Mouse (Mus musculus) 3134 (cell line): ENCODE data around the gene Ehhadh.
"Not testable (repeated sequence)": the region's sequence is repeated elsewhere in the genome, so short reads cannot be mapped to it uniquely, and the experiment has no call there.

Source experiments
- DNase-seq: peaks from one replicate; pipeline ENCODE4 v3.0.0-alpha.2; 2011; ENCODE audit warnings: low spot score; ENCODE audit not compliant: insufficient read length; ENCODE audit errors: extremely low read depth

Ehhadh gene

DNA sequence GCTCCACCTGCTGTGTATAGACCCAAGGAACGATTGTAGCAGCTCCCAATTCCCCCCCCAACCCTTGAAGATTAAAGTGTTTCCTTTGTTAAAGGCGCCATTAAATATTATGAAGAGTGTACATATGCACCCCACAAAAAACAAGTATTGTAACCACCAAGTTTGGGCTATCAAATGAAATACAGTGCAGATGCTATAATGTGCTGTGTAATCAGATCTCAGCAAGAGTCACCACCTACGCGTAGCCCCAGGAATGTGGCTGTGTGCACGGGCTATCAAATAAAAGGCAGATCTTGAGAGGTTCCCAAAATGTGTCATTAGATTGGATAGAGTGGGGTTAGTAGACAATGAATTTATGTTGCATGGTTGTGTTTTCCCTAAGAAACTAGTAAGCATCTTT lies 7.5 kb upstream of the Ehhadh start:
- no peak for DNase-seq

DNA sequence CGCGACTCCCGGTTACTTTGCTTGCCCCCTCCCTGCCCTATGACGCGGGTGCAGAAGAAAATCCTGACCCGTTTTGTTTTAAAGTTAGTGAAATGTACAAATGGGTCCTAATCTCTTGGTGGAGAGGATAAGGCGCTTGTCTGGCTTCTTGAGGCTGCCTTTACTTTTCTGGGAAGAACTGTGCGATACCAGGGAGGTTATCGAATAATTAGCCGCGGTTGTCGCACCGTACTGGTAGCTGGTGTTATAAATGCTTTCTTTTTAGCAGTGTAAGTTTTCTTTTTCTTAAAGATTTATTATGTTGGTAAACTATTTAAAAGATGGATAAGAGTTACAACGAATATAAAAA lies 7.1 kb upstream of the Ehhadh start:
- no peak for DNase-seq

- DNase-seq, result peak; percentile 93
These were observed 6.5 kb upstream of the Ehhadh start, which contains the start of gene Map3k13 for GRCm38 (mm10) chr16:21793875-21794696. Gene Map3k13, plus strand, starts transcription at chr16:21794346.

GRCm38 (mm10) chr16:21793080-21793810 lies 5.6 kb upstream of the Ehhadh start:
- DNase-seq, result not testable (repeated sequence)

DNA sequence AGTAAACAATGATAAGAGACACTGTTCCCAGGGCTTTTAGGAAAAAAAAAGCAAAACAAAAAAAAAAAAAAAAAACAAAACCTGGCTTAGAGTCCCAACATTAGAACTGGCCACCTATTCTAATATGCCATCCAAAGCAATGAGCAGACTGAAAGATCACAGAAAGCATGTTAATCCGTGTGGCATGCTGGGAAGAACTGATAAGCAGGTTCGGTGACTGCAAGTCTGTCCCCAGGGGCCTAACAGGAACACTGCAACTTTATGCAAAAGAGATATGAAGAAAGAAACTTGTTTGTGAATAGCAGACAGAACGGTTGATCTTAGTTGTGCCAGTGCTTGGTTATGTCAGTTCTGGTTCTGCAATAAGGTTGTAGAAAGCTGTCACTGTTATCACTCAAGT lies 4.2 kb upstream of the Ehhadh start:
- DNase-seq, result no peak

DNA sequence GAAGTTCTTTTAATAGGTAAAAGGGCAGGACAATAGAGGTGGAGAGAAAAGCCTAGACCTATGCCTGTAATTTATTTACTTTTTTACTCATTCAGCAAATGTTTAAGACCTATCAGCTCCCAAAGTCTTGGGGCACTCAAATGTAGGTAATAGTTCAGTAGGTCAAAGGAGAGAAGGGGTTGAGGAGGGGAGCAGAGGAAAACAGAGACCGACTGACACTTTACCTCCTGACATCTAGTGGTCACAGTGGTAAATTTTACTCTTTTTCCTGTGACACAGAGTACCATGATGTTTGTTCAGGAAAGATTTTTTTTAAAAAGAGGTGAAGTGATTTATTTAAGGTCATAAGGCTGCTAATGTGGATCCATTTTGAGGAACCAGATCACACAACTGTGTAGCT lies 2.9 kb upstream of the Ehhadh start:
- DNase-seq, result no peak

- DNase-seq, result no peak
These were observed 1.6 kb upstream of the Ehhadh start for GRCm38 (mm10) chr16:21789180-21789579.

DNA sequence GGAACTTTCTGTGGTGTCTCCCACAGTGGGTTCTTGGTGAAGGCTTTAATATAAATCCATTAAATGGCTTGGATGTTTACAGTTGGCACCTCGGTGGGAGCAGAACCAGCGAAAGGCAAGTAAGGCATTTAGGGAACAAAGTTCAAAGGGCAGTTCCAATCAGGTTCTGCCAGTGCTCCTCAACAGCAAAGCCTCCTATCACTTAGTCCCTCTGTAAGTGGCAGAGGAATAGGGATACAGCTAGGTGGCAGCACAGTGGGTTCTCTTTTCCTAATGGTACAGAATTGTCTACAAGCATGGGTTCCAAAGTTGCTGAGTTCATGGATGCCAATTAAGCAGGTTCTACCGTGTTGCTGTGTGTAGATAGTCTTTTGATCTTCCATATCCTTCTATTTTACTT lies 974 bp upstream of the Ehhadh start:
- no peak for DNase-seq

DNA sequence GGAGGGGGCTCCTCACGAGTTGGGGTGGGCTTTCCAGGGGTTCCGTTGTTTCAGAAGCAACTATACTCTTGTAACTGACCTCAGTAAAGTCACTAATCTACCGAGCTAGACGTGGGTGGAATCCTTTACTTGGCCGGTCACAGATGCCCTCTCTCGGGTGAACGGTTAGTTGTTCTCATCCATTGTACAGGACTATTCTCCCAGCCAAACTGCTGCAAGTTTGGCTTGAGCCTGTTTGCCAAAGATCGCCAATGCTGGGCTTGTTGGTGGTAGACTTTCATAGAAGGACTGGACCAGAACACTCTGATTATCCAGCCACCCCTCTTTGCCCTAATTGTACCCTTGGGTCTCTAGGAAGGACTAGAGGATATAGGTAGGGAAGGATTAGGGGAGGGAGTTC lies 1.3 kb downstream of the Ehhadh start:
- DNase-seq, result no peak

DNA sequence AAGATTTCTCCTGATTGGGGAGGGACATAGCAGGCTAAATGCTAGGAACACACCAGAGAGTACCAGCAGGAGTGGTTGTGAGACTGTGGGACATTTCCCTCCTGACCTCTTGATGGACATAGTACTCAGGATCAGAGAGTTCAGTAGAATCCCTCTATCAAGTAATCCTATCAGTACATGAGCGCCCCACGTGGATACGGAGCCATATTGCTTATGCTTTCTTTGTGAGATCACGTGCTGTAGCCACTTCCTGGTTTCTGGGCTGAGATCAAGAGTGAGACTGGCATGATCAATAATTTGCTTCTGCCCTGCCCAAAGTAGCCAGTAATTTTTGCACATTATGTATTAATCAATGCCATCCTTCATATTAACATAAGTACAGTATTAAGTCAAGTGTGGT lies 2.6 kb downstream of the Ehhadh start:
- no peak for DNase-seq

DNA sequence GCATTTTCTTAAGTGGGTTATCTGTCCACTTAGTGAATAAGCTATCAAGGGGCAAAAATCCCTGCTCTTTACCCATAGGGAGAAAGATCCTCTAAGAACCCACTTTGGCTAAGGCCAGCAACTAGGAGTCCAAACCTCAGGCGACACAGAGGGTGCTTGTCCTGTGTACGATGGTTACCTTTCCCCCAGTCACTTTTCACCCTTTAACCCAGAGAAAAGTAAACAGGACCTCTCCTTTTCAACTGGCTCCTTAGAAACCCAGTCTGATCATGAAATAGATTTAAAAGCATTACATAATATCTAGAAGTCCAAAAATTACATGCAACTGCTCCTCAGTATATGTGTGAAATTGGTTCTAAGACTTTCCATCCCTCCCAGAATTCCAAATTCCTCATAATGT lies 4.8 kb downstream of the Ehhadh start:
- DNase-seq, result no peak

DNA sequence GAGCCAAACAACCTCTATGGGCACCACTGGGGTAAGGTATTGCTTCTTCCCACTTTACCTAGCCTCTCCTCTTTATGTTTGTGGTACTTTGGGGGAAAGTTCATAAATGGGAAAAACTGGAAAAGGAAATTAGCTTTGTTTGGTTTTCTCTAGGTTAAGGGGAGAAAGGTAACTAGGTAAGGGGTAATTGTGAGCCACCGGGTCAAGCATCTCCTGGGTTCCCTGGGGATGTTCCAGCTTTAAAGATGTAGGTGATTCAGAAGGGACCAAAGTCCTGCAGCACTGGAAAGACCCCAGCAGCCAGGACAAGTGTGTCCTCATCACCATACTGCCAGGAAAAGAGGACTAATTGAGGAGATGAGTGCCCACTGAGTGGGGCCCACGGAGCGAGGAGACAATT lies 5.7 kb downstream of the Ehhadh start:
- no peak for DNase-seq

- no peak for DNase-seq
These were observed 6.3 kb downstream of the Ehhadh start for GRCm38 (mm10) chr16:21781277-21781676.

GRCm38 (mm10) chr16:21779149-21779548 lies 8.5 kb downstream of the Ehhadh start:
- DNase-seq, result no peak

DNA sequence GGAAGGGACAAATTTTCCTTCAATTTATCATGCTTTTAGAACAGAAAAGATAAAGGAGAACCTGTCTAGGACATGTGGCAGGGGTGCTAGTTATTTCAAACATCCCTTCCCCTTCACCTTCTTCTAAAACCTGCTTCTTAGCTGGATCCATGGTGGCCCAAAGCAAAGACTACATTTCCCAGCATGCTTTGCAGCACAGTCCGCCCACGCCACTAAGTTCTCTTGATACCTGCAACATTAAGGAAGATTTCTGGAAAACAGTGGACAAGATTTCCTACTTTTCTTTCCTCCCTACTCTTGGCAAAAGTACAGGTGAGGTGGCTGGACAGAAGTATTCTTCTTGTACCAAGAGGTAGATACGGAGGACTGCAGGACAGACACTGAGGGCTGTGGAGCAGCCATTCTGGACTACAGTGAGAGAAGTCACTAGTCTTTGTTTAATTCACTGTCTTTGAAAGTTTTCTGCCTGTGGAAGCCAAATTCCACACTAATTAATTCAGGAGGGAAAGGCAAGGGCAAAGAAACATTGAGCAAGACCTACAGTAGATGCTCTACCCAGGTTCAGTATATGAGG lies 9.2 kb downstream of the Ehhadh start:
- DNase-seq, result no peak

DNA sequence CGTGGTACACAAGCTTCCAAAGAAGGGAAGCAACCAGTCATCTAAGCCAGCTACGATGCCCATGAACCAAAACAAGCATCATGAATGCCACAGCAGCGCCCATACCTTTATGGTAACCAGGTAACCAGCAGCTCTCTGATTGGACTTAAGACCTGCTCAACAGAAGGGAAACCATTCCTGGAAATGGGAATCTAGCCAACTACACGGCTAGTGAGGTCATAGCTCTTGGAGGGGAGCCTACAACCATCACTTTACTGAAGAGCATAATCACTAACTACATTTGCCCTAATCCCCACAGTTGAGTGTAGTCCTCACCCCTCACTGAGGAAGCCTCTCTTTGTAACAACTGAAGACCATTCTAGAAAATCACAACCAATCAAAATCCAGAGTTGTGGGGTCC lies 12.9 kb downstream of the Ehhadh start:
- DNase-seq, result no peak

DNA sequence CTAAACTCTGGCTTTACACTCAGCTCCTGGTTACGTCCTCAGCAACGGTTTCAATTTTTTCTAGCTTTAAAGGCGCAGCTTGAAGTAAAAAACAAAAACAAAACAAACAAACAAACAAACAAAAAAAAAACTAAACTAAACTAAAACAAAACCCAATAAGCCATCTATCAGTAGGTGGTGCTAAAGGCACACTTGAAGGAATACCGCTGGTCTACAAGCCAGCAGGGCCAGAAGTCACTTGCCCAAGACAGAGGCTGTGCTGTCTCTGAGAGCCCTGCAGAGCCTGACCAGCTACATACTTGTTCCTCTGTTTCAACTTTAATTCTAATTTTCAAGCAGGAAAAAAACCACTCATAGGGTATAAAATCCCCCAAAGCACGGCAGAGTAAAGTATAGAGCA lies 17.9 kb downstream of the Ehhadh start:
- DNase-seq, result no peak

DNA sequence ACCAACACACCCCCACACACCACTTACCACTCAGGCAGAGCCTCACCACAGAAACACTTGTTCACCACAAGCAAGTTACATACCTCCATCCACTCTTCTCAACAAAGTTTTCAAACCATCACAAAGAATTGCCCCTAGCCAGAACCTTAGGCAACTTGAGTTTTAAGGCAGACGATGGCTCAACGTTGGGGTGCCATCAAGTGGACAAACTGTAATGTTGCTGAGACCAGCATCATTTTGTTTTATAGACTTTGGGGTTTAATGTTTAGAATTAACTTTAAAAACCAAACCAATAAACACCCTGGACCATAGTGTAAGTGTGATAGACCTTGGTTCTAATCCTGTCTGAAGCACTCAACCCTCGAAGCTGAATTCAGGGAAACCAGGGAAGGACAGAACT lies 19.4 kb downstream of the Ehhadh start:
- no peak for DNase-seq

GRCm38 (mm10) chr16:21758447-21758846 lies 29.2 kb downstream of the Ehhadh start:
- no peak for DNase-seq

DNA sequence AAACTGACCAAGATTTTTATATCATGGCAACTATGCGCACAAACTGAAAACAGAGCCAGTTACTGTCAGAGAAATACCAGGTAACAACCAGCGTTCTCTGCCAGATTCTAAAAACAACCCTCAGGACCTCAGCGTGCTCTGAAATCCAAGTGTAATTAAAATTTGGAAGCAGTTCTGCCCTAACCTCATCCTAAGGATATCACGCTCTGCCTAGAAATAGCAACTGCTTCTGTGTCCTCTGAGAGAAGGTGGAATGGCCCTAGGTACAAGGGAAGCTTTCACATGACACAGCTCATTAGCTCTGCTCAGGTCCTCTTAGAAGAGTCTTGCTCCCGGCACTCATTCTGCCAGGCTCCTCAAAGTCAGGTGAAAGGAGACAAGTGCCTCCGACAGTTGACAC lies 44.2 kb downstream of the Ehhadh start:
- no peak for DNase-seq

- no peak for DNase-seq
These were observed 44.7 kb downstream of the Ehhadh start for GRCm38 (mm10) chr16:21742898-21743297.
